Mouse (Mus musculus) left cerebral cortex, adult 2 months (tissue): ENCODE results near the gene Grik5. TPM values are rescaled to one million over a fixed set of nuclear protein-coding genes. Genes with fewer than 3 reads are reported as not detected.
A peak's percentile ranks its signal among the peaks of the same experiment; 100 is the strongest.

Experiments used
- DNase-seq, 2 experiments: peaks; one replicate each; pipeline ENCODE4 v3.0.0; 2021 to 2022; ENCODE audit warnings: low spot score in 2 of 2, mixed read lengths in 1 of 2; ENCODE audit errors: extremely low spot score in 1 of 2
- H3K27ac ChIP-seq: fragments of 200-600 bp; 2 replicates; pipeline ENCODE4 v1.8.1; 2022
- H3K4me3 ChIP-seq: fragments of 200-600 bp; 2 replicates; pipeline ENCODE4 v1.8.1; 2022
- CTCF ChIP-seq: fragments of 200-600 bp; IDR thresholded peaks from 2 replicates; pipeline ENCODE4 v1.8.1; 2022; ENCODE audit warnings: antibody characterized with exemption, mild to moderate bottlenecking, moderate library complexity
- intact Hi-C: fragments of 180-260 bp; cut with DNase I; formaldehyde crosslinking; loops from one replicate; pipeline ENCODE4 v1.15.1; 2025
- total RNA-seq, 2 experiments: library from RNA; stranded (reverse); gene quantifications; 2 replicates each; pipeline ENCODE4 v1.2.3; 2021

The Grik5 gene
- total RNA-seq, 2 experiments from 2014 or later, result 207 to 218 TPM

DNA sequence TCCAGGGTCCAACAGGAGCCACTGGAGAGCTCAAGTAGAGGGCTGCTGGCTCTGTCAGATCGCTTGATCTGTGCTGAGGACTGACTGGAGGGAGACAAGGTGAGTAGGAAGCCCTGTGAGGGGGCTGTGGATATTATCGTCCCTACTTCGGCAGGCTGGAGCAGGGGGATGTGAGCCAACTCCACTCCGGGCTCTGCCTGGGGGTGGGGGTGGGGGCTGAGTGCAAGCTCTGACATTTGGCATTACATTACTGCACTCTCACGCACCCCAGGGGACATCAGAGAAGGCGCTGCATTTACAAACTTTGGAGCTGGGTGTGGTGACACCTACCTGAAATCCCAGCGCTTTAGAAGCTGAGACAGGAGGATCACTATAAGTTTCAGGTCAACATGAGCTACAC is 60.6 kb downstream of the Grik5 start:
- TF ChIP-seq CTCF, result no peak
- no peak overlapping the region for H3K4me3 ChIP-seq
- peak overlapping the region; percentile 97; the same call in 1 of the 2 replicates for H3K27ac ChIP-seq
- no peak for DNase-seq
- intact Hi-C loops, result loop anchor here (2.0 kb wide), 1 partner anchor 23 kb away; no protein-coding TSS in a partner anchor

- peak overlapping the region; percentile 97 for H3K27ac ChIP-seq
- peak overlapping the region; percentile 46 for H3K4me3 ChIP-seq
- intact Hi-C loops, result loop anchor here (2.0 kb wide), 1 partner anchor 24 kb away; no protein-coding TSS in a partner anchor
- DNase-seq, result peak in 1 of 2 experiments; percentile 78
- TF ChIP-seq CTCF, result peak; percentile 72
Measured at GRCm38 (mm10) chr7:25010090-25010913, 61.8 kb downstream of the Grik5 start.

GRCm38 (mm10) chr7:25009099-25009700 is 62.9 kb downstream of the Grik5 start:
- peak; percentile 74 to 76 for DNase-seq
- peak overlapping the region; percentile 46 for H3K4me3 ChIP-seq
- no peak for TF ChIP-seq CTCF
- intact Hi-C loops, result loop anchor here (2.0 kb wide), 1 partner anchor 64 kb away; the partner anchor contains the start of genes Grik5 and Zfp574
- peak overlapping the region; percentile 97 for H3K27ac ChIP-seq

DNA sequence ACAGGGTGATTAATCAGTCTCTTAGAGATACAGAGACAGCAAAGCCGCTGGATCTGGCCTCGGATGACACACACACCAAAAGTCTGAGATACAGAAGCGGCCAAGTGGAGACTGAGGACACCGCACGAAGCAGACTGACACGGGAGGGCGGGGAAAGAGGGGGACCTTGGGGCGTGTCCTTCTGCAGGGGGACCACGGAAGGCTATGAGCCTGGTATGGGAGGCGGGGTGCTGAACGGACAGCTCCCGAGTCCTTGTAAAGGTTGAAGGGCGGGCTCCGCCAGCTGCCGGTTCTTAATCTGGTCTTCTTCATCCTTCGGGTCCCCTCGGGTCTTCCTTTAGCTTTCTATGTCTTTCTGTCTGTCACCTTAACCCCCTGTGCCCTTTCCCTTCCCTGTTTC is 63.5 kb downstream of the Grik5 start:
- intact Hi-C loops, result loop anchor here (2.0 kb wide), 1 partner anchor 64 kb away; the partner anchor contains the start of genes Grik5 and Zfp574
- peak overlapping the region; percentile 43 for H3K4me3 ChIP-seq
- no peak for DNase-seq
- H3K27ac ChIP-seq, result peak overlapping the region; percentile 97
- TF ChIP-seq CTCF, result no peak

DNA sequence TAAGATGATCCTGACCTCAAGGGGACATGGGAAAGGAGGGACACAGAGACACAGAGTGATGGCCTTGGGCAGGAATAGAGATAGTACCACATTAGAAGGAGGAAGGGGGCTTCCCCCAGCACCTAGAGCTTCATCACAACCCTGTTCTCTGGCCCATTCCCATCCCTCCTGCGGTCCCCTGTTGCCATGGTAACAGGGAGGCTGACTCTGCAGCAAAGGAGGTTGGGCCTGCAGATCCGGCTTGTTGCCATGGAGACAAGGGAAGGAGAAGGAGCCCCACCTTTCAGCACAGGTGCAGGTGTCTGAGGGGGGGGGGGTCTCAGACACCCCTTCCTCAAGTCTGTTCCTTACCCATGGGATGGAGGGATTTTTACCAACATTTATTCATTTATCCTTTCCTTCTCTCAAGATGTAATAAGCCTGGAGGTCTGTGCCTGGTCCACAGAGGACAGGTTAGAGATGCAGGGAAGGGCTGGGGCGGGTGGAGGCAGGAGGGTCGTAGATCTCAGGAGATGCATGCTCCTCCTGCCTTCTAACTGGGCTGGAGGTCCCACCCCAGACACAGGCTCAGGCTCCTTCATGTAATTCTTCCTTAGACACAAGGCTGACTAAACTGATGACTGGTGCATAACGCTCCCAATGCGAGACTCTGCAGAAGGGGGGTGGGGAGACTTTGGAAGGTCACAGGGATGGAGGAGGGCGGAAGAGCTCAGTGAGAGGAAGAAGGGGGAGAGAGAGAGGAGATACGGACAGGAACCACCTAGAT is 64.4 kb downstream of the Grik5 start:
- TF ChIP-seq CTCF, result no peak
- H3K4me3 ChIP-seq, result peak overlapping the region; percentile 43
- intact Hi-C loops, result loop anchor here (2.0 kb wide), 1 partner anchor 65 kb away; the partner anchor contains the start of genes Grik5 and Zfp574
- peak overlapping the region; percentile 97 for H3K27ac ChIP-seq
- peak; percentile 73 to 75 for DNase-seq

GRCm38 (mm10) chr7:25006586-25007364 is 65.4 kb downstream of the Grik5 start:
- Histone ChIP-seq H3K27ac (peak overlapping the region; percentile 97), H3K4me3 (no peak overlapping the region)
- no peak for TF ChIP-seq CTCF
- intact Hi-C loops, result no loop called here
- DNase-seq, result peak in 1 of 2 experiments; percentile 79

- H3K4me3 ChIP-seq, result peak overlapping the region; percentile 86
- TF ChIP-seq CTCF, result no peak
- intact Hi-C loops, result no loop called here
- peak overlapping the region; percentile 97 for H3K27ac ChIP-seq
- DNase-seq, result no peak
Measured at GRCm38 (mm10) chr7:25006171-25006570, 66.0 kb downstream of the Grik5 start.

DNA sequence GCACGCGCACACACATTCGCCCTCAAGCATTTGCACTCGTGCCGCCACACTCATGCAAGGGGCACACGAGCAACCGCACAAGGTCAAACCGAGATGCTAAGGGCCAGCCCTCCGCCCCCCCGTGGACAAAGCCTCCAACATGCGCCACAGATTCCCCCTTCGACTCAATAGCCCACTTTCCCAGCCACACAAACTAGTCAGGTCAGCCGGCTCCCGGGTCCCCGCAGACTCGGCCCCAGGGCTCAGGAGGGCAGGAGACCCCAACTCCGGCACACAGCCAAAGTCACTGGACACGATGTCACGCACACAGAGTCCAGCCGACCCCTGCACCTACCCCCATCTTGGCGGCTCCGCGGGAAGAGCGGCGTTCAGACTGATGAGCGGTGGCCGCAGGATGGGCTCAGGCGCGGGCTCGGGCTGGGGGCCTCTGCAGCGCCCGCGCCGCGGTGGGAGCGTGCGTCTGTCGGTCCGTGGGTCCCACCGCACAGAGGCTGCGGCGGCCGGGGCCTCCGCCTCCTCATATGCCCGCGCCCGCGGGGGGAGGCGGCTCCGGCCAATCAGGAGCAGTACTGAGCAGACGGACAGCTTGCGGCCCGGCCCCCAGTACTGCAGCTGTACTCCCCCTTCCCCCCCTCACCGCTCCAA is 66.6 kb downstream of the Grik5 start, which contains the start of gene Atp1a3:
TSS of gene Atp1a3 (minus strand) at position 538 of the 645 bp plus-strand sequence.
- intact Hi-C loops, result no loop called here

GRCm38 (mm10) chr7:25004806-25005205 is 67.3 kb downstream of the Grik5 start:
- no peak for DNase-seq
- Histone ChIP-seq H3K27ac (peak overlapping the region; percentile 98), H3K4me3 (peak overlapping the region; percentile 86)
- no peak for TF ChIP-seq CTCF
- intact Hi-C loops, result no loop called here

More for the DNA sequence above, 66.6 kb downstream of the Grik5 start, which contains the start of gene Atp1a3:
- peak within 1 kb of the TSS; percentile 98 for H3K27ac ChIP-seq
- DNase-seq, result peak; percentile 83 to 88
- H3K4me3 ChIP-seq, result peak within 1 kb of the TSS; percentile 86
- TF ChIP-seq CTCF, result no peak

DNA sequence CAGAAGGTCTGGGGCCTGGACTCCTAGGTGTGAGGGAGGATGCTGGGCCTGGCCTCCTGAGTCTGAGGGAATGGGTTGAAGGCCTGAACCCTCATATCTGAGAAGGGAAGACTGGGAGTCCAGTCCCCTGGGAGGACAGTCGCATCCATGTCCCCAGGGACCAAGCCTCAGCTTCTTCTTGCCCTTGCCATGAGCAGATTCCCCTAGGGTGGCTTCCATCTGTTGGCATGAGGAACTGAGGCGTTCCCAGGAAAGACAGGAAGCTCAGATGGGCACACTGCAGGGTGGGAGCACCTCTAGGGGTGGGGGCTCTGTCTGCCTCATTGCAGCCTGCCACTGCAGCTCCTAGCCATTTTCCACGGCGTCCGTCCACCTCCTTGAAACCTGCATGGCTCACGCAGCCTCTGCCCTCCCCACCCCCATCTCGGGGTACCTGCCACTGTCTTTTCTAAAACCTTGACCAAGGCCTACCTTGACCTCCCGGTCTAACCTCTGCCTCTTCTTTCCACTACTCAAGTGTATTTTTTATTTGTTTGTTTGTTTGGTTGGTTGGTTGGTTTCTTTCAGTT is 68.2 kb downstream of the Grik5 start:
- intact Hi-C loops, result no loop called here
- no peak for TF ChIP-seq CTCF
- DNase-seq, result no peak
- peak overlapping the region; percentile 86 for H3K4me3 ChIP-seq
- peak overlapping the region; percentile 81 for H3K27ac ChIP-seq
